Mouse (Mus musculus) erythroid progenitor cell, adult 5-6 weeks (primary cell): ENCODE data around the gene Ifnar1. TPM values are rescaled to one million over a fixed set of nuclear protein-coding genes. Genes with fewer than 3 reads are reported as not detected.

Experiments used
- ATAC-seq: replicated peaks from 2 replicates; pipeline ENCODE4 v1.8.0; 2016; ENCODE audit warnings: moderate number of reproducible peaks, mild to moderate bottlenecking, moderate TSS enrichment, inconsistent platforms; ENCODE audit not compliant: poor library complexity, low FRiP score, severe bottlenecking
- total RNA-seq, 2 experiments: library from RNA; stranded (forward) in 1 of 2; stranded (reverse) in 1 of 2; fragments of 150-400 nt in 1 of 2; fragments of 186-747, 209-891 nt in 1 of 2; gene quantifications; 2 replicates each; pipeline versions ENCODE4 v1.2.3 to v1.2.4; 2015 to 2017; ENCODE audit warnings: low replicate concordance in 2 of 2

Ifnar1 gene
- total RNA-seq, 2 experiments from 2014 or later, result 31.9 to 38.1 TPM

DNA sequence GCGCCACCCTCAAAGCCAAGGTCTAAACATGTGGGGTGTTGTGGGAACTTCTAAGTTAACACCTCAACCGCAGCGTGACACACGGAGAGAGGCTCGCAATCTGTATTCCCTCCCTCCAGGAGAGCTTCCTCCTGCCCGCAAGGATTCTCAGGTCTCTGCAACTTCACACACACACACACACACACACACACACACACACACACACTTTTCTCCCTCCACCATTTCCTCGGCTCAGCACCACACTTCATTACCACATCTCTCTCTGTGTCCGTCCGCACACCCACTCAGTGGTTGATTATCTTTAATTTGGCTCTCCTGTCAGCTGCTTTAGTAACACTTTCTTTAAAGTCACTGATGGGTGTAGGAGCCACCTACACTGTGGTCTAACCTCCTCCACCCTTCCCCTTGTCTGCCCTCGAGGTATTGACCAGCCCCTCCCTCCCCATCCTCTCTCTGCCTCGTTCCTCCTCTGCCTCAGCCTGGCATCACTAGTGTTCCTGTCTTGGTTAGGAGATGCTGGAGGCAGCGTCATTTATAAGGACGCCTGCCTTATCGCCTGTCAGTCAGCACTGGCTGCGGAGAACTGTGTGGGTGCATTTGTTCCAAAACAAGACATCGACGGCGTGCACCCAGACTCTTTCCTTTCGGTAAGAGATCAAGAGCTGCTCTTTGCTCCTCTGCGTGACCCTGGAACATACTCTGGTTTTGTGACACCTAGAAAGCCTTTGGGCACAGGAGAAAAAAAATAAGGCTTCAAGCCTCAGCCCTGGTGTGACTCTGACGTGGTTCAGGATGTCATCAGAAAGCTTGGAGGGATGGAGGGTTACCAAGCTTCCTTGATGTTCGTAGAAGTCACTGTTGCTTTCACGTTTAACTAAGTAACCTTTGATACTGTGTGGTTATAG lies 48.3 kb downstream of the Ifnar1 start:
- ATAC-seq, result no peak

- ATAC-seq, result peak; percentile 87
Measured at GRCm38 (mm10) chr16:91534477-91534876, 49.4 kb downstream of the Ifnar1 start.

- no peak for ATAC-seq
Measured at GRCm38 (mm10) chr16:91534888-91535287, 49.9 kb downstream of the Ifnar1 start.

DNA sequence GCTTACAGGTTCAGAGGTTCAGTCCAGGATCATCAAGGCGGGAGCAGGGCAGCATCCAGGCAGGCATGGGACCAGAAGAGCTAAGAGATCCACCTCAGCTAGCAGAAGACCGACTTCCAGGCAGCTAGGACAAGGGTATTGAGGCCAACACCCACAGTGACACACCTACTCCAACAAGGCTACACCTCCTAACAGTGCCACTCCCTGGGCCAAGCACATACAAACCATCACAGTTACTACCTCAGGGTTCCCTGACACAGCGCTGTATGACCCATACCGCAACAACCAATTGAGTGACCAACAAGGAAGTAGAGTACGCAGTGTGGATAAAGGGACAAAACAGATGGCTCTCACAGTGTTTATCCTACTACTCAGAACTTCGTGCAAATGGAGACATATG lies 51.3 kb downstream of the Ifnar1 start:
- ATAC-seq, result no peak

GRCm38 (mm10) chr16:91537065-91537464 lies 52.0 kb downstream of the Ifnar1 start:
- no peak for ATAC-seq

GRCm38 (mm10) chr16:91538051-91538450 lies 53.0 kb downstream of the Ifnar1 start:
- no peak for ATAC-seq

- ATAC-seq, result no peak
Measured at GRCm38 (mm10) chr16:91538513-91538912, 53.5 kb downstream of the Ifnar1 start.

- no peak for ATAC-seq
Measured at GRCm38 (mm10) chr16:91541573-91542081, 56.6 kb downstream of the Ifnar1 start.

GRCm38 (mm10) chr16:91543619-91544018 lies 58.6 kb downstream of the Ifnar1 start:
- no peak for ATAC-seq

DNA sequence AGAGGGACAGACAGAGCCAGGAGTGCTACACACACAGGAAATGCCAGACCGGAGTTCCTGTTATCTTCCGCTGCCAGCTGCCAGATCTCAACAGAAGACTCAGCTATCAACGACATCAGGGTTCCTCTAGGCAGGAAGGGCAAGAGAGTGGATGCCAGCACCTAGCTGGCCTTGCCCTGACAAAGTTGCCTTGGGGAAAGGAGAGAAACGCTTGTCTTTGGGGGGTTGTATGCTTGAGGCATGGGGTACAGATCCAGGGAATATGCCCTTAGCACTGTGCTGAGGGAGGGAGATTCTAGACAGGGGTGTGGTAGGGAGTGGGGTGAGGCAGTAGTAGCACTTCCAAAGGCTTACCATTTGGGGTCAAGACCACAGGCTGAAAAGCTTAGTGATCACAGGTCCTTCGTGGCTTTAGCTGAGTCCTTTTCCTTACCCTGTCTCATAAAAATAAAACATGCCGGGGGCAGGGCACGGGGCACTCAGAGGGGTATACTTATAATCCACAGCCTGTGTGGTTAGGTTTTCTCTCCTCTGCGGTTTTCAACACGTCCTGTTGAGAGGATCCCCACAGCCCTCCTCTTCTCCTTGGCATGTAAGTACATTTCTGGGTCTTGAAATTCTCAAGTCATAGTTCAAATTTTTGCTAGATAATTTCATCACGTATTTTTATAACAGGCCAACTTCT lies 60.7 kb downstream of the Ifnar1 start:
- ATAC-seq, result peak; percentile 89

DNA sequence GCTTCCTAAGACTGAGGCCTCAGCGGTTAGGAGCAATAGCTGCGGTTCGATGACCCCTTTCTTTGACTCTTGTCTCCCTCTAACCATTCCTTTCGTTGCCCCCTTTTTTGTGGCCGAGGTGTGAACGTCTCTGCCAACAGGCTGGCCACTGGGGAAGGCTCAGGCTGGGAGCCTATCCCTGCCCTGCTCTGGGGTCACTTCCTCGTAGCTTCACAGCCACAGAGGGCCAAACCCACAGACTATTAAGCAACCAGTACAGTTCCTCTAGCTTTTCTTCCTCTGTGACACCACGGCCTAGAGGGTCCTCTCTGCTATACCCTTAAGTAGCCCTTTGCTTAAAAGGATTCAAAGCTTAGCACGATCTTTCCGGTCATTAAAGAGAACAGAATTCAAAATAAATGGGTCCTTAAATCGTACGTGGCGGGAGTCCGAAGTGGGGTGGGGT lies 61.4 kb downstream of the Ifnar1 start:
- no peak for ATAC-seq

DNA sequence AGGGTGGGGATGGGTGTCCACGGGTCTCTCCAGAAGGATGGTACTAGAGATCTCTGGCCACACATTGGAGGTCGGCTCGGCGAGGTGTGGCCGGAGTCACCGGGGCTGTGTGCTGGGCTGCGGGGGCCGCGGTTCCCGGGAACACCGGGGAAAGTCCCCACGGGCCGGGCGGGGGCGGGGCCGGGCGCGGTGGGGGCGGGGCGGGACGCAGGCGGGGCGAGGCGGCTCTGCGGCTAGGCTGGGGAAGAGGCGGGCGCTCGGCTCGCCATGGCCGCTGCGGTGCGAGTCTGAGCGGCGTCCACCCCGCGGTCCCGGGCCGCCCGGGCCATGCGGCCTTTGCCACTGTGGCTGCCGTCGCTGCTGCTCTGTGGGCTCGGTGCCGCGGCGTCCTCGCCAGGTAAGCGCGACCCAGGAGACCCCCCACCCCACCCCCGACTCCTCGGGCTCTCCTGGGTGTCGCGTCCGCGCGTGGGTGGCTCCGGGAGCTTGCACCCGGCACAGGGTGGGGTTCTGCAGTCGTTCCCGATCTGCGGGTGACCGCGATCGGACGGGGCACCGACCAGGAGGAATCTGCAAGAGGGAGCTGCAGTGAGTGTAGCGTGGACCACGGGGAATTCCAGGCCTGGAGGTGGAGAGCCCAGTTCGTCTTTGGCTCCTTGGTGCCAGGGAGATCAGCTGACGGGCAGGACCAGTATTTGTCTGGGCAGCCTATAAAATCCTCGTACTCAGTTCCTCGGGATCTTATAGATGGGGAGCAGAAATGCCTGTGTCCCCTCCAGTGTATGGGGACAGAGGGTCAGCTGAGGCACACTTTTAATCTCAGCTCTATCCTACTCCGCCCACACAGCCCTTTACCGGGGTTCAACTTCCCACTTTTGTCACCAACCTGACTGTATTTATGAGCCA lies 62.1 kb downstream of the Ifnar1 start, which contains the start of gene Ifngr2:
TSS of gene Ifngr2 (plus strand) at position 237 of the 906 bp plus-strand sequence.
- peak; percentile 77 for ATAC-seq

DNA sequence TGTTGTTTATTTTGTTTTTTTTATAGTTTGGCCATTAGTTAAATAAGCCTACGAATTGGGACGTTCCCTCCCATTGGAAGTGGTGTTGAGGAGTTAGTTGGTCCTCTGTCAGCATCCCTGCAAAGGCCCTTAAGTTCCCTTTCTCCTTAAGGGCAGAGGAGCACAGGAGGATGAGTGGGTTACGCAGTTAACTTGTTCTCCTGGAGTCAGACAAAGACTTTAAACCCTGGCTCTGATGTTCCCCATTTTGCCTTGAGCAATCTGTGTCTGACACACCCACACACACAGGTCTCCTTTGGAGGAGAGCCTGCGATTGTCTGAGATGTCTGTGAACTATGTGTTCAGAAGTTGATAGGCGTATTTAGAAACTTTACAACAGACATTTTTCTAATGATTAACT lies 62.9 kb downstream of the Ifnar1 start:
- no peak for ATAC-seq

DNA sequence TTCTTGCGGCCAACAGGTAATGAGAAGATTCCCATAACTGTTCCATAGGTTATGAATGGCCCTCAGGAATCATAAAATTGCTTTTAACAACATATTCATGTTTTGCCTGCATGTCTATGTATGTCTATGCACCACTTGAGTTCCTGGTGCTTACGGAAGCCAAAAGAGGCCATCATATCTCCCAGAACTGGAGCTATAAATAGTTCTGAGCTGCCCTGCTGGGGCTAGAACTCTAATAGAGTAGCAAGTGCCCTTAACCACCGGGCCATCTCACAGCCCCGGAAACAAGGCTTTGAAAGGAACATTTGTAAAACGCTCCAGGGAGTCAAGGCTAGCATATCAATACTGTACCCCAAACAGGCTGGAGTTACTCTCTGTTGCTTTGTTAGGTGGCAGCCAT lies 63.5 kb downstream of the Ifnar1 start:
- no peak for ATAC-seq

DNA sequence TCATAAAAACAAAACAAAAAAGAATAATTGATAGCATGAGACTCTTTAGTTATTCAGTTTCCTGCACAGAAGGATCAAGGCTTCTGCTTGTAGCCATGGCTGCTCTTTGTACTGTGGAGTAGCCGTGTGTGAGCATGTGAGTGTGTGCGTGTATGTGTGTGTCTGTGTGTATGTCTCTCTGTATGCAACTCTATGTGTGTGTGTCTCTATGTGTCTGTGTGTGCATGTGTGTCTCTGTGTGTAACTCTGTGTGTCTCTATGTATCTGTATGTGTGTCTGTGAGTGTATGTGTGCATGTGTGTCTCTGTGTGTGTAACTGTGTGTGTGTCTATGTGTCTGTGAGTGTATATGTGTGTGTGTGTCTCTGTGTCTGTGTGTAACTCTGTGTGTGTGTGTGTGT lies 64.0 kb downstream of the Ifnar1 start:
- no peak for ATAC-seq

GRCm38 (mm10) chr16:91549616-91550015 lies 64.6 kb downstream of the Ifnar1 start:
- ATAC-seq, result no peak

GRCm38 (mm10) chr16:91551081-91551524 lies 66.1 kb downstream of the Ifnar1 start:
- peak; percentile 54 for ATAC-seq

- ATAC-seq, result no peak
Measured at GRCm38 (mm10) chr16:91552072-91552471, 67.0 kb downstream of the Ifnar1 start.

GRCm38 (mm10) chr16:91553625-91554024 lies 68.6 kb downstream of the Ifnar1 start:
- no peak for ATAC-seq
